Mouse (Mus musculus): ENCODE results near the gene Macf1.
"Not testable (repeated sequence)": the region's sequence is repeated elsewhere in the genome, so short reads cannot be mapped to it uniquely, and the experiment has no call there.

The Macf1 gene

GRCm38 (mm10) chr4:123353271-123353877, 330.8 kb downstream of the Macf1 start:
- DNase-seq (ENCODE audit: extremely low spot score) = no peak

GRCm38 (mm10) chr4:123343471-123343789, 340.7 kb downstream of the Macf1 start:
- DNase-seq (ENCODE audit: extremely low spot score) = no peak

GRCm38 (mm10) chr4:123342642-123343470, 341.3 kb downstream of the Macf1 start, which contains the start of gene Bmp8a:
TSS of gene Bmp8a (minus strand) at chr4:123343252.
- peak; percentile 83 for DNase-seq (ENCODE audit: extremely low spot score)

- no peak for DNase-seq (ENCODE audit: extremely low spot score)
These were observed 342.0 kb downstream of the Macf1 start for GRCm38 (mm10) chr4:123342091-123342641.

- DNase-seq (ENCODE audit: extremely low spot score) = no peak
These were observed 343.9 kb downstream of the Macf1 start for GRCm38 (mm10) chr4:123340232-123340631.

- DNase-seq (ENCODE audit: extremely low spot score) = no peak
These were observed 346.5 kb downstream of the Macf1 start for GRCm38 (mm10) chr4:123337693-123338092.

- DNase-seq (ENCODE audit: extremely low spot score) = no peak
These were observed 348.2 kb downstream of the Macf1 start for GRCm38 (mm10) chr4:123335796-123336585.

GRCm38 (mm10) chr4:123335244-123335643, 348.9 kb downstream of the Macf1 start:
- DNase-seq (ENCODE audit: extremely low spot score) = not testable (repeated sequence)

GRCm38 (mm10) chr4:123334177-123334576, 350.0 kb downstream of the Macf1 start:
- no peak for DNase-seq (ENCODE audit: extremely low spot score)

GRCm38 (mm10) chr4:123333151-123333550, 351.0 kb downstream of the Macf1 start:
- DNase-seq (ENCODE audit: extremely low spot score) = no peak

GRCm38 (mm10) chr4:123331961-123332360, 352.2 kb downstream of the Macf1 start:
- DNase-seq (ENCODE audit: extremely low spot score) = not testable (repeated sequence)

GRCm38 (mm10) chr4:123331326-123331725, 352.8 kb downstream of the Macf1 start:
- no peak for DNase-seq (ENCODE audit: extremely low spot score)

GRCm38 (mm10) chr4:123328946-123329345, 355.2 kb downstream of the Macf1 start:
- no peak for DNase-seq (ENCODE audit: extremely low spot score)

- no peak for DNase-seq (ENCODE audit: extremely low spot score)
These were observed 356.5 kb downstream of the Macf1 start for GRCm38 (mm10) chr4:123327630-123328029.

- no peak for DNase-seq (ENCODE audit: extremely low spot score)
These were observed 358.1 kb downstream of the Macf1 start for GRCm38 (mm10) chr4:123326087-123326486.

GRCm38 (mm10) chr4:123323534-123323933, 360.6 kb downstream of the Macf1 start, which contains the start of gene Oxct2a:
TSS of gene Oxct2a (minus strand) at chr4:123323634.
- no peak for DNase-seq (ENCODE audit: extremely low spot score)

GRCm38 (mm10) chr4:123322910-123323309, 361.2 kb downstream of the Macf1 start:
- not testable (repeated sequence) for DNase-seq (ENCODE audit: extremely low spot score)

- no peak for DNase-seq (ENCODE audit: extremely low spot score)
These were observed 369.7 kb downstream of the Macf1 start for GRCm38 (mm10) chr4:123314497-123314896.

- DNase-seq (ENCODE audit: extremely low spot score) = no peak
These were observed 371.1 kb downstream of the Macf1 start for GRCm38 (mm10) chr4:123313010-123313409.

GRCm38 (mm10) chr4:123311845-123312244, 372.3 kb downstream of the Macf1 start:
- DNase-seq (ENCODE audit: extremely low spot score) = no peak

- no peak for DNase-seq (ENCODE audit: extremely low spot score)
These were observed 375.9 kb downstream of the Macf1 start for GRCm38 (mm10) chr4:123308292-123308691.

GRCm38 (mm10) chr4:123306999-123307398, 377.2 kb downstream of the Macf1 start:
- DNase-seq (ENCODE audit: extremely low spot score) = no peak
